Mouse (Mus musculus) adrenal gland, postnatal 0 days (tissue): ENCODE measurements around the gene Cyp2w1. TPM values are rescaled to one million over a fixed set of nuclear protein-coding genes. Genes with fewer than 3 reads are reported as not detected.

Source experiments
- microRNA-seq: library from miRNA; unstranded; fragments of <30 nt; microRNA quantifications from one replicate; pipeline ENCODE4, GENCODE M21; 2016; ENCODE audit warnings: borderline replicate concordance; ENCODE audit not compliant: insufficient number of aligned reads
- polyA plus RNA-seq: library from polyadenylated mRNA; unstranded; fragments of >200 nt; fragmentation: Nextera tagmentation; extraction: Ambion mirVana; gene quantifications from 2 replicates; pipeline ENCODE4 v1.2.1, GENCODE M21; 2015

Gene Cyp2w1
- polyA plus RNA-seq, result not detected in 2 replicates

DNA sequence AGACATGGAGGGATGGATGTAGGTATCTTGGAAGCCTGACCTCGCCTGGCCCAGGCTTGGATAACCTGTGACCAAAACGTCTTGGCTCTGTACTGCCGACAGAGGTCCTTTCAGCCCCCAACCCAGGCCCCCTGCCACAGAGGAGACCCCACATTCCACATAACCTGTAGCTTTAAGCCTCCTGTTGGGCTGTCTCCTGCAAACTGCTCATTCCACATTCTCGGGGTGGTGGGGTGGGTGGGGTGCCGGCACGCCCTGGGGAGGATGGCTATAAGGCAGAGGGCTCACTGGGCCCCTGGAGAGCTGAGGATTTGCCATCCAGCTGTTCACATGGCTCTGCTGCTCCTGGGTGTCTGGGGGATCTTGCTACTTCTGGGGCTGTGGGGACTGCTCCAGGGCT is at the start of gene Cyp2w1:
TSS of gene Cyp2w1 (plus strand) at position 301 of the 400 bp plus-strand sequence.

DNA sequence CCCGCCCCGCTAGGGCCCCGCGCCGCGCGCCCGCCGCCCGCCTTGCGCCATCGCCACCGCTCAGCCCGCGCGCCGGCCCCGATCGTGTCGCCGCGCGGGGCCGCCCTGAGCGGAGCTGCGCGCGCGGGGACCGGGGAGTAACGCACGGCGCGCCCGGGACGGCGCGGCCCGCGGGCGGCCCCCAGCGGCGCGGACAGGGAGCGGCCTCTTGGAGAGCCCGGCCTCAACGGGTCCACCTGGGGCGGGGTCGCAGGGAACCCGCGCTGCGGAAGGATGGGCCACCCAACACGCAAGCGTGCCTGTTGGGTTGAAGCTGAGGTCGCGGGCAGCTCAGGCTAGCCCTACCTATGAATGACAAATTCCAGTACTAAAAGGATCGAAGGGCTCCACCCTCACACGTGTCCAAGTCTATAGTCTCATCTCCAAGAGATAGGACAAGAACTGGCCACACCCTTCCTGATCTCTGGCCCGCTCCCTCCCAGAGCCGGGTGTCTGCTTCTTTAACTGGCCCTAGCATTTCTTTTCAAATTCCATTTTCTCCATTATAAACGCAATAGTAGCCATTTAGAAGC is 26.9 kb upstream of the Cyp2w1 start, which contains the start of gene Adap1:
TSS of gene Adap1 (minus strand) at position 228 of the 572 bp plus-strand sequence.

DNA sequence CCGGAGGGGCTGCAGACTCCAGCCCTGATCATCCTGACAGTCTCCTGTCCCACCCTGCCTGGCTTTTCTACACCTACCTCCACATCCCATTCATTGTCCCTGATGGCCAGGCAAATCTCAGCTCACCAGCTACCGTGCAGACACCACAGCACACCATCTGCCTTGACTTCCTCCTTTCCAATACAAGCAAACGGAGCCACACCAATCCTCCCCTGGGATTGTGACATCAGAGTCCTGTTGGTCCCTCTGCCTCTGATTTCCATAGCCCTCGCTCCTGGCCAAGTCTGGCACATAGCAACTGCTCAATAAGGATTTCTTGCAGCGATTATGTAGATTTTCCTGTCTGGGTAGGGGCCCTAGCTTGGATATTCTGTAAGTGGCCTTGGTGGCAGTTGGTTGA is 1.3 kb upstream of the Cyp2w1 start, which contains the start of gene Cox19:
TSS of gene Cox19 (minus strand) at position 285 of the 400 bp plus-strand sequence.

DNA sequence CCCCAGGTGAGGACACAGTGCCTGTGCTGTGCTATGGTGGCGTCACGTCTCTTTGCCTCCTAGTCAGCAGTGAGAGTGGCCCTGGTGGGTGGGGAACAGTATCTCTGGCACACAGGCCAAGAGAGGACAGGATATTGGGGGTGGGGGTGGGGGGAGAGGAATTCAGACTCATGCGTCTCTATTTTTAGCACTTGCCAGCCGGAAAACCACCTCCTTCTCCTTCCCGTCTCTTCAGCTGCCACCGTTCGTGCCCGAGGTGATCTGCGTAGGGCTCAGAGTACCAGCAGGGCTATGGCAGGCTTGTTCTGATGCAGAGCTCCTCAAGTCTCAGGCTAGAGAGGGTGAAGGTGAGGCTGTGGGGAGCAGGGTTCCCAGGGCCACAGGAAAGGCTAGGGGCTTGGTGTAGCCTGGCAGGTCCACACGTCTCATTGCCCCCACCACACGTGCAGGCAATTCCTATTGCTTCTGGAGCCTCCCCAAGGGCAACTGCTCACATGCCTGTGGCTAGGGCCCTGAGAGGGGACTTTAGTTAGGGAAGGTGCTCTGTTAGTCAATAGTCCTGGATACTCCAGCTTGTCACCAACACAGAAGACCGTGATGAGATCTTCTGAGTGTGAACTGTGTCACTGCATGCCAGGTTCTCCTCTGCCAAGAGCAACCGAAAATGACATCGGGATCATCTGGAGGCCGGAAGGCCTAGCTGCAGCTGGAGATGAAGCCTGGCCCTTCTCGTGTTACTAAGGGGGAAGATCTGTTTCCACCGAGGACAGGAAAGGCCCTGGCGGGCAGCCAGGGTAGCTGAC is 25.3 kb downstream of the Cyp2w1 start, which contains the start of gene Gpr146:
TSS of gene Gpr146 (plus strand) at position 230 of the 803 bp plus-strand sequence.

DNA sequence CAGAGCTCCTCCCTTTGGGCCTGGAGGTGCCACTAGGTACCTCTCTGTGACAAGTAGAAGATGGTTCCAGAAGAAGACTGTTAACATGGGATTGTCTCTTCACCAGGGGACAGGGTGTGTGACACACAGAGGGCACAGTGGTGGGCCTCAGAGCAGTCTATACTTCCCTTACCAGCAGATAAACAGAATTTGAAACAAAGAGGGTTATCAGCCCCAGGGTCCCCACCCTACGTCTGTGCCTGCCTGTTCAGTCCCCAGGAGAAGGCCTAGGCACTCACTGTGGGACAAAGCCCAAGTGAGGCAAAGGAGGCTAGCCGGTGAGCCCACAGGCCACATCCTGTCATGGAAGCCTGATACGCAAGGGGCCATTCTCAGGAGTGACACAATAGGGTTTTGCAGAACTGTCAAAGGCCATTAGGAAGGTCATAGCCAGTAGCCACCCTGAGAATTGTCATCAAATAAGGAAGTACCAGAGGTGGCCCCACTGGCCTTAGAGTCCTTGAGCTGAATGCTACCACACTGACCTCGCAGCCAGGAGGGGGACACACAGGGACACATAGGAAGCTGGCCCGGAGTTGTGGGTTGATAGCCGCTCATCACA is 52.5 kb downstream of the Cyp2w1 start, which contains the start of gene C130050O18Rik:
TSS of gene C130050O18Rik (plus strand) at position 480 of the 601 bp plus-strand sequence.

Small RNA genes within 50 kb of the gene (microRNA-seq; reads per million reads assigned to microRNA genes)
- gene Mir339, result 373 reads per million, percentile 61 among the genes with 10 or more reads in this experiment

Other genes starting within 250 kb of the Cyp2w1 start
- gene Prkar1b, start 202.6 kb upstream of the Cyp2w1 start, polyA plus RNA-seq, result 32.0 and 58.4 TPM in 2 replicates
- gene Dnaaf5, start 202.4 kb upstream of the Cyp2w1 start, polyA plus RNA-seq, result 5.6 and 7.5 TPM in 2 replicates
- gene Sun1, start 152.0 kb upstream of the Cyp2w1 start, polyA plus RNA-seq, result 24.1 and 37.0 TPM in 2 replicates
- gene Get4, start 100.3 kb upstream of the Cyp2w1 start, polyA plus RNA-seq, result 155 and 239 TPM in 2 replicates
- gene Adap1, start 27.0 kb upstream of the Cyp2w1 start, polyA plus RNA-seq, result 5.5 and 14.4 TPM in 2 replicates
- 89.1 and 92.3 TPM in 2 replicates for gene Cox19, start 1.2 kb upstream of the Cyp2w1 start, polyA plus RNA-seq
- 4.8 and 6.4 TPM in 2 replicates for gene Gpr146, start 25.1 kb downstream of the Cyp2w1 start, polyA plus RNA-seq
- gene C130050O18Rik, start 52.7 kb downstream of the Cyp2w1 start, polyA plus RNA-seq, result 0.32 and 0.47 TPM in 2 replicates
- 3.7 and 7.0 TPM in 2 replicates for gene Gper1, start 70.5 kb downstream of the Cyp2w1 start, polyA plus RNA-seq
- 17.6 and 19.6 TPM in 2 replicates for gene 3110082I17Rik, start 107.9 kb downstream of the Cyp2w1 start, polyA plus RNA-seq
- gene Zfand2a, start 131.9 kb downstream of the Cyp2w1 start, polyA plus RNA-seq, result 12.4 and 15.0 TPM in 2 replicates
- 0.30 and 11.3 TPM in 2 replicates for gene Uncx, start 190.9 kb downstream of the Cyp2w1 start, polyA plus RNA-seq